Mouse (Mus musculus) forebrain, embryonic 13.5 days (tissue): ENCODE data around the gene Adipor1. TPM values are rescaled to one million over a fixed set of nuclear protein-coding genes. Genes with fewer than 3 reads are reported as not detected.
A peak's percentile ranks its signal among the peaks of the same experiment; 100 is the strongest.
"Not testable (repeated sequence)": the region's sequence is repeated elsewhere in the genome, so short reads cannot be mapped to it uniquely, and the experiment has no call there.

ENCODE experiments used
- ATAC-seq: fragments of 200-750 bp; cut with Nextera tagmentation; 2 replicates; pipeline ENCODE4 v1.8.0; 2017
- H3K27ac ChIP-seq: fragments of 300-500 bp; sonication (generic); 2 replicates; pipeline ENCODE4 v1.5.1; 2015; ENCODE audit warnings: inconsistent platforms, mild to moderate bottlenecking, moderate library complexity
- H3K27me3 ChIP-seq: fragments of 300-500 bp; sonication (generic); 2 replicates; pipeline ENCODE4 v1.6.1; 2015; ENCODE audit warnings: mild to moderate bottlenecking, inconsistent platforms
- H3K36me3 ChIP-seq: fragments of 300-500 bp; sonication (generic); 2 replicates; pipeline ENCODE4 v1.6.1; 2015; ENCODE audit warnings: mild to moderate bottlenecking, inconsistent platforms; ENCODE audit not compliant: poor library complexity, severe bottlenecking
- H3K4me1 ChIP-seq: fragments of 300-500 bp; sonication (generic); 2 replicates; pipeline ENCODE4 v1.6.1; 2015; ENCODE audit warnings: inconsistent platforms
- H3K4me2 ChIP-seq: fragments of 300-500 bp; sonication (generic); 2 replicates; pipeline ENCODE4 v1.6.1; 2015; ENCODE audit warnings: inconsistent platforms, mild to moderate bottlenecking, moderate library complexity
- H3K4me3 ChIP-seq: fragments of 300-500 bp; sonication (generic); 2 replicates; pipeline ENCODE4 v1.5.1; 2015; ENCODE audit warnings: mild to moderate bottlenecking, inconsistent platforms
- H3K9ac ChIP-seq: fragments of 300-500 bp; sonication (generic); 2 replicates; pipeline ENCODE4 v1.6.1; 2015; ENCODE audit warnings: mild to moderate bottlenecking, inconsistent platforms
- H3K9me3 ChIP-seq: fragments of 300-500 bp; sonication (generic); replicated peaks from 2 replicates; pipeline ENCODE4 v1.6.1; 2016; ENCODE audit warnings: inconsistent platforms
- WGBS: fragments of 180-500 bp; shearing (Covaris S2); methylation state at CpG from one replicate; pipeline ENCODE4 v1.1.7; 2015; 5-methylcytosine and 5-hydroxymethylcytosine counted together
- polyA plus RNA-seq: library from polyadenylated mRNA; unstranded; fragments of >200 nt; fragmentation: Nextera tagmentation; extraction: Ambion mirVana; gene quantifications from 2 replicates; pipeline ENCODE4 v1.2.1, GENCODE M21; 2015

Adipor1 gene
- polyA plus RNA-seq, 1 experiment from 2014 or later, result 57.8 TPM

DNA sequence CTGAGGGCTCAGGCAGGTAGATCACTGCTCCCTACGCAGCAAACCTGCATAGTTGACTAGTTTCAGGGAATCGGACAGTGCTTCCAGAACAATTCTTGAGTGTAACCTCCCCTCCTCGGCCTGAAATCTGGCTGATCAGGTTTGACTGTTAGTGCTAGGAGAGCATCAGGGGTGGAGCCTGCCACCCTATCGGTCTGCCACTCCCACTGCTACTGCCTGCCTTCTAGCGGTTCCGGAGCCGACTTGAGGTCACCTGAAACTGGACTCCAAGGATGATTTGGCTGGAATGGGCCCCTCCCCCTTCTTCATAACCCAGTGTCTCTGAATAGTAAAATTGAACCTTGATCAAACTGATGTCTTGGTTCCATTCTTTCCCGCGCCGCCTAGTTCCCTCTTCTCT is 17.8 kb downstream of the Adipor1 start:
- H3K4me2 ChIP-seq, result no peak overlapping the region
- H3K4me3 ChIP-seq, result no peak overlapping the region
- H3K9me3 ChIP-seq, result no peaks in the 10 kb centered on the region
- H3K27ac ChIP-seq, result no peak overlapping the region
- WGBS, result 90% methylated on average over 10 of the region's 10 CpGs
- H3K4me1 ChIP-seq, result no peaks in the 10 kb centered on the region
- H3K27me3 ChIP-seq, result no peaks in the 10 kb centered on the region
- H3K36me3 ChIP-seq, result peaks cover 56% of the 10 kb centered on the region
- H3K9ac ChIP-seq, result no peak overlapping the region
- ATAC-seq, result no peak

DNA sequence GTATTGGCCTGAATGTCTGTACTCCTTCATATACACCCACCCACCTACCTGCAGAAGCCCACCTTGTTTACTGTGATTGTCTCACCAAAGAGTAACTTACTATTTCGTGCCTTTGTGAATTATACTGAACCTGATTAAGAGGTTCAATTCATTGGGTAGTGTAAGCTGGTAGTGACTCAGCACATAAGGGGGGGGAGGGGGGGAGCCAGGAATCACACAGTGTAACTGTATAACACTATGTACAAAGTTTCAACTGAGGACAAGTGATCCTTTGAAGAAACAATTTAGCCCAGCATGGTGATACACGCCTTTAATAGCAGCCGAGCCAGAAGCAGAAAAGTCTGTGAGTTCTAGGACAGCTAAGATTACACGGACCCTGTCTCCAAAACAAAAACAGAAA is 18.3 kb downstream of the Adipor1 start:
- no peak overlapping the region for H3K9ac ChIP-seq
- H3K9me3 ChIP-seq, result no peaks in the 10 kb centered on the region
- no peak overlapping the region for H3K4me3 ChIP-seq
- H3K4me2 ChIP-seq, result no peak overlapping the region
- no peaks in the 10 kb centered on the region for H3K27me3 ChIP-seq
- no peaks in the 10 kb centered on the region for H3K4me1 ChIP-seq
- 93% methylated on average over 4 of the region's 4 CpGs for WGBS
- H3K36me3 ChIP-seq, result peaks cover 52% of the 10 kb centered on the region
- no peak for ATAC-seq
- no peak overlapping the region for H3K27ac ChIP-seq

DNA sequence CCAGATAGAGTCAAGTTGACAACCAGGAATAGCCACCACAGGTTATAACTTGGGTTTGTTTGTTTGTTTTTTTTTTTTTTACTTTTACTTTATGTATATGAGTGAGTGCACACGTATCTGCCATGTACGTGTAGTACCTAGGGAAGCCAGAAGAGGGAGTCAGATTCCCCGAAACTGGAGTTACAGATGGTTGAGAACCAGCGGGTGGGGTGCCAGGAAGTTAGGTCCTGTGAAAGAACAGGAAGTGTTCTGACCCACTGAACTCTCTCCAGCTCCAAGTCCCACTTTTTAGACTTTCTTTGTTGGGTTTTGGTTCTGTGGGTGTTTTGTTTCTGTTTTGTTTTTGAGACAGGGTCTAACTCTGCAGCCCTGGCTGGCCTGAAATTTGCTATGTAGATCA is 20.2 kb downstream of the Adipor1 start:
- Histone ChIP-seq H3K4me2 (no peak overlapping the region), H3K9ac (no peak overlapping the region), H3K36me3 (peaks cover 32% of the 10 kb centered on the region), H3K4me3 (no peak overlapping the region), H3K4me1 (no peaks in the 10 kb centered on the region), H3K27ac (no peak overlapping the region), H3K9me3 (no peaks in the 10 kb centered on the region), H3K27me3 (no peaks in the 10 kb centered on the region)
- ATAC-seq, result no peak
- WGBS, result 26% methylated on average over 4 of the region's 4 CpGs

DNA sequence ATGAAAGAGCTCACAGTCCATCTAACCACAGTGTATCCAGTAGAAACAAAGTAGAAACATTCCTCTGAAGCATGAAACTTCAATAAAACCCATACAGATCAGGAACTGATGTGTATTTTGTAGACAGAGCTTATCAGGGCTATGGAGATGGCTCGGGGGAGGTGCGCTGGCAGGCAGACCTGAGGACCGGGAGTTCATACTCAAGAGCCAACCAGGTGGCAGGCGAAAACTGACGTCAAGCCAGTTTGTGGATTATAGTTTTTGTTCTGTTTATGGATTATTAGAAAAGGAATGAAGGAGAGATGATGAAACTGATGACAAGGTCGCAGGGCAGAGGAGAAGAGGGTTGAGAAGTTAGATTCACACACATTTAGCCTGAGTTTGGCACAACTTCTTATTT is 25.3 kb downstream of the Adipor1 start:
- Histone ChIP-seq H3K27ac (no peak overlapping the region), H3K9ac (no peak overlapping the region), H3K36me3 (no peaks in the 10 kb centered on the region), H3K27me3 (no peaks in the 10 kb centered on the region), H3K9me3 (no peaks in the 10 kb centered on the region), H3K4me1 (no peaks in the 10 kb centered on the region), H3K4me2 (no peak overlapping the region), H3K4me3 (no peak overlapping the region)
- ATAC-seq, result no peak
- 93% methylated on average over 6 of the region's 6 CpGs for WGBS

DNA sequence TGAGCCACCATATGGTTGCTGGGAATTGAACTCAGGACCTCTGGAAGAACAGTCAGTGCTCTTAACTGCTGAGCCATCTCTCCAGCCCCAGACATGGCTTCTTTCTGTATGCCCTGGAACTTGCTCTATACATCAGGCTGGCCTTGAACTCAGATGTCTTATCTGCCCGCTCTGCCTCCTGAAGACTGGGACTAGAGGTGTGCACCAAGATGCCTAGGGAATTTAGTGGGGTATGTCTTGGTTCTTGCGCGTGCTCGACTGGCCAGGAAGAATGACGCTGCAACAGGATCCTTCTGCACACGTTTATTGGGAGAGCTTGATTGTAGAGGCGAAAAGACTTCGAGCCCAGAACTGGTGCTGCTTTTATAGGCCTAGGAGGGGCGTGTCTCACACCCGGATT is 26.6 kb downstream of the Adipor1 start:
- not testable (repeated sequence) for H3K27ac ChIP-seq, H3K4me1 ChIP-seq, H3K9ac ChIP-seq, H3K36me3 ChIP-seq, H3K27me3 ChIP-seq, H3K9me3 ChIP-seq, H3K4me2 ChIP-seq, ATAC-seq, H3K4me3 ChIP-seq
- 91% methylated on average over 8 of the region's 10 CpGs for WGBS

GRCm38 (mm10) chr1:134442394-134442793 is 27.2 kb downstream of the Adipor1 start:
- no peaks in the 10 kb centered on the region for H3K36me3 ChIP-seq
- no peak overlapping the region for H3K9ac ChIP-seq
- no peak overlapping the region for H3K27ac ChIP-seq
- H3K4me3 ChIP-seq, result no peak overlapping the region
- H3K27me3 ChIP-seq, result no peaks in the 10 kb centered on the region
- H3K9me3 ChIP-seq, result no peaks in the 10 kb centered on the region
- ATAC-seq, result no peak
- no peaks in the 10 kb centered on the region for H3K4me1 ChIP-seq
- 88% methylated on average over 3 of the region's 3 CpGs for WGBS
- H3K4me2 ChIP-seq, result no peak overlapping the region

- WGBS, result 85% methylated on average over 1 of the region's 1 CpGs
- not testable (repeated sequence) for ATAC-seq
Measured at GRCm38 (mm10) chr1:134443288-134443687, 28.1 kb downstream of the Adipor1 start.

DNA sequence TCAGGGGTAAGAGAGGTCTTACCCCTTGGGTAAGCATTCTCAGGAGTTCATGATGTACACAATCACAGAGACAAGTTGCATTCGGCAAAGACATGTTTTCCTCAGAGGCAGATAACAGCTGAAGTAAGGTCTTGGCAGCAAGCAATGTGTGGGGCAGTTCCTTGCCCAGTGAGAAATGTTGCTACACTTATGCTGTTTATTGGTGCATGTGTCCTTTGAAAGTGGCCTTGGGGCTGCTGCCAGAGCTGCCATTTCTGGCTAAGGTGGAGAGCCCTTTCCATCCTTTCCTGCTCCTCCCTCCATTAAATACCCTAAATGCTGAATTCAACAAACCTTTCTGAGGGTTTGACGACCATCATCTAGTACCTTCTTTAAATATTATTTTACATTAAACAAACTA is 30.2 kb downstream of the Adipor1 start:
- Histone ChIP-seq H3K36me3 (no peaks in the 10 kb centered on the region), H3K9ac (no peak overlapping the region), H3K27me3 (no peaks in the 10 kb centered on the region), H3K9me3 (no peaks in the 10 kb centered on the region), H3K4me1 (no peaks in the 10 kb centered on the region), H3K4me2 (no peak overlapping the region), H3K4me3 (no peak overlapping the region), H3K27ac (no peak overlapping the region)
- ATAC-seq, result no peak
- WGBS, result 90% methylated on average over 2 of the region's 2 CpGs

More at GRCm38 (mm10) chr1:134443288-134443687, 28.1 kb downstream of the Adipor1 start:
- not testable (repeated sequence) for H3K9me3 ChIP-seq, H3K27me3 ChIP-seq, H3K9ac ChIP-seq, H3K27ac ChIP-seq, H3K4me3 ChIP-seq, H3K36me3 ChIP-seq, H3K4me2 ChIP-seq, H3K4me1 ChIP-seq

DNA sequence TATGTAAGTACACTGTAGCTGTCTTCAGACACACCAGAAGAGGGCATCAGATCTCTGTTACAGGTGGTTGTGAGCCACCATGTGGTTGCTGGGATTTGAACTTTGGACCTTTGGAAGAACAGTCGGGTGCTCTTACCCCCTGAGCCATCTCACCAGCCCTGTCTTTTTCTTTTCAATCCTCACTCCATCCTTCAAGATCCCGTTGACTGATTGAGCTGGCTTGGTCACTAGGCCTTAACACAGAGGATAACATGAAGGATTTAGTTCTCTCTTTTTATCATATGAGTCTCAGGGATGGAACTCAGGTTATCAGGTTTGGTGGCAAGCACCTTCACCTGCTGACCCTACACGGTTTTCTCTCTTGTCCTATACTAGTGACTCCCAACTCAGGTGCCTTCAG is 33.4 kb downstream of the Adipor1 start:
- WGBS, result 73% methylated on average over 3 of the region's 3 CpGs
- not testable (repeated sequence) for H3K4me1 ChIP-seq, H3K27ac ChIP-seq, H3K4me3 ChIP-seq, H3K27me3 ChIP-seq, H3K9me3 ChIP-seq, H3K9ac ChIP-seq, ATAC-seq, H3K36me3 ChIP-seq, H3K4me2 ChIP-seq

DNA sequence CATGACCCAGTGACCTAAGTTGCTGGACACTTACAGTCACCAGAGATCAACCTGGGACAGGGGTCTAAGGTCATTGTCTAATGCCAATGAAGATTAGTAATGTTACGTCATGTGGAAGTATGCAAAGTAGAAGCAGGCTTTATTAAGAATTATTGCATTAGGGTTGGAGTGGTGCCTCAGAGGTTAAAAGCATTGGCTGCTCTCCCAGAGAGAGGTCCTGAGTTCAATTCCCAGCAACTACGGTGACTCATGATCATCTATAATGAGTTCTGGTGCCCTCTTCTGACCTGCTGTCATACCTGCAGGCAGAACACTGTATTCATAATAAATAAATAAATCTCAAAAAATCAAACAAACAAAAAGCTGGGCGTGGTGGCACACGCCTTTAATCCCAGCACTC is 35.0 kb downstream of the Adipor1 start:
- Histone ChIP-seq H3K27ac (no peak overlapping the region), H3K9me3 (no peaks in the 10 kb centered on the region), H3K4me3 (no peak overlapping the region), H3K9ac (no peak overlapping the region), H3K27me3 (no peaks in the 10 kb centered on the region), H3K4me1 (peaks cover 6% of the 10 kb centered on the region; the same call in 1 of the 2 replicates), H3K4me2 (no peak overlapping the region), H3K36me3 (no peaks in the 10 kb centered on the region)
- WGBS, result 82% methylated on average over 4 of the region's 4 CpGs
- no peak for ATAC-seq

DNA sequence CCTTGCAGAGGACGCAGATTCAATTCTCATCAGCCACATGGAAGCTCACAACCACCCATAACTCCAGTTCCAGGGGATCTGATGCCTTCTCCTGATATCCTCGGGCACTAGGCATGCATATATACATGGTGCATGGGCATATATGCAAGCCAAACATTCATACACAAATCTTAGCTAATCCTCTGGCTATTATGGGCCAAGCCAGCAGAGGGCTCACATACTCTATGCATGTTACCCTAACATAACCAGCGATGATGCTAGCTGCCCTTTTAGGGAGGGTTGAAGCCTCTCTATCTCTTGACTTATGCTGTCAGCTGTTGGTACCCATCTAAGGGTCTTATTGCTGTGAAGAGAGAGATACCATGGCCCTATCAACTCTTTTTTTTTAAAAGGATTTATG is 35.8 kb downstream of the Adipor1 start:
- Histone ChIP-seq H3K4me2 (no peak overlapping the region), H3K9me3 (no peaks in the 10 kb centered on the region), H3K27me3 (no peaks in the 10 kb centered on the region), H3K4me3 (no peak overlapping the region), H3K36me3 (no peaks in the 10 kb centered on the region), H3K4me1 (peaks cover 9% of the 10 kb centered on the region), H3K27ac (no peak overlapping the region), H3K9ac (no peak overlapping the region)
- WGBS, result 56% methylated on average over 3 of the region's 3 CpGs
- ATAC-seq, result no peak

- Histone ChIP-seq H3K4me3 (peak within 1 kb of the TSS; percentile 92), H3K27ac (peak within 1 kb of the TSS; percentile 81), H3K9ac (peak within 1 kb of the TSS; percentile 94), H3K4me1 (peaks cover 21% of the 10 kb centered on the region), H3K4me2 (peak within 1 kb of the TSS; percentile 81), H3K9me3 (no peaks in the 10 kb centered on the region), H3K36me3 (peaks cover 19% of the 10 kb centered on the region), H3K27me3 (no peaks in the 10 kb centered on the region)
- 1% methylated on average over 54 of the region's 61 CpGs for WGBS
- peak; percentile 97 for ATAC-seq
Measured at GRCm38 (mm10) chr1:134454904-134455824, 40.0 kb downstream of the Adipor1 start, which contains the start of gene Klhl12. TSS of gene Klhl12 (plus strand) at chr1:134455531.

GRCm38 (mm10) chr1:134456060-134456459 is 40.9 kb downstream of the Adipor1 start:
- no peak overlapping the region for H3K27ac ChIP-seq
- WGBS, result 25% methylated on average over 5 of the region's 5 CpGs
- no peaks in the 10 kb centered on the region for H3K9me3 ChIP-seq
- peak overlapping the region; percentile 92 for H3K4me3 ChIP-seq
- H3K4me2 ChIP-seq, result peak overlapping the region; percentile 81
- H3K27me3 ChIP-seq, result no peaks in the 10 kb centered on the region
- H3K4me1 ChIP-seq, result peaks cover 21% of the 10 kb centered on the region
- no peak for ATAC-seq
- H3K9ac ChIP-seq, result peak overlapping the region; percentile 94
- peaks cover 27% of the 10 kb centered on the region for H3K36me3 ChIP-seq
